ENCODE assay signal across 8 mouse cellular contexts in the genomic region with DNA sequence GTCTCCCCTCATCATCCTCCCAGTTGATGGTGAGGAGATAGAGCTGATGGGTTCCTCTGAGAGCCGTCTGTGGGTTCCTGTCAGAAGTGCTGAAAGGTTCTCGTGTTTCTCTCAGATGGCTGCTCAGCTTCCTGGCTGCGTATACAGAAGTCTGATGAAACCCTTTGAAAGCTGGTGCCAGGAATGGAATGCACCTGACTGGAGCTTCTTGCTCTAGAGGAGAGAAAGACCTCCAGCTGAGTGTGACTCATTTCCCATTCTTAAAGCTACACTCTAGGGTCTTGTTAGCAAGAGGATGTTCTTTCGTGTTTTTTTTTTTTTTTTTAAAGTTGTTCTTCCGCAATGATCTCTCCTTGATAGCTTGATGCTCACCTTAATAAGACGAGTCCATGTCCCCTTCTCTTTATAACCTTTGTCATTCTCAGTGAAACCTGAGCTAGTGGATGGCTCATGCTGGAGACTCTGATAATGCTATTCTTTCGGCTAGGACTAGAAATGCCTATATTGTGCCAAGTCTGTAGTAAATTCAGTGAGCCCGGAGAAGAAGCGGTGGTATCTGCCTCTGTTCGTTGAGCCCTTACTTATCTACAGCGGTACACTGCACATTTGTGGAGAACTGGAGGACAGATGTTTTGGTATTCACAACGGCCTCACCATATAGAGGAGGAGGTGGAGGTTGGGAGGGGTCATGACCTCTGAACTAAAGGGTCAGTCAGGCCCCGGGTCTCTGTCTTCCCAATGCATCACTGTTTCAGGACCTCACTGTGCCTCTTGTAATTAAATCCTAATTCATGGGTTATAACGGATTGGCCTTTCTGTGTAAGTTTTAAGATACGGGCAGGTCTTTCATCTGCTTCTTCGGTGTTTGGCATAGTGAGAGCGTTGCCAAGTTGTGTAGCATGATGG. TPM values are rescaled to one million over a fixed set of nuclear protein-coding genes. Genes with fewer than 3 reads are reported as not detected.
DNase-seq lines count a peak whose midpoint lies in the region; ATAC-seq and TF ChIP-seq lines count a peak whose summit lies in the region.

No protein-coding gene starts in this region.

- no peak overlapping the region for H3K27ac ChIP-seq in forebrain, embryonic 13.5 days
- H3K27ac ChIP-seq in limb, embryonic 11.5 days (replicated peaks; ENCODE audit: low read depth, low read length) = no peak overlapping the region

- peaks cover 11% of the 10 kb centered on the region for H3K9me3 ChIP-seq in forebrain, embryonic 13.5 days (replicated peaks)
- H3K9me3 ChIP-seq in limb, embryonic 11.5 days (ENCODE audit: control insufficient read depth, low read length) = 0 out of 2 replicates have a peak, but pooled peaks cover 2% of the 10 kb centered on the region

- DNase-seq in adrenal gland, postnatal 36 days = peak; percentile 17
- DNase-seq in adrenal gland, postnatal 25 days = no peak
- DNase-seq in limb, embryonic 11.5 days (ENCODE audit: low spot score) = no peak
- no peak for DNase-seq in thymus, postnatal 4 days
- DNase-seq in T-cell, adult 2 months (ENCODE audit: low spot score) = no peak
- DNase-seq in lung, postnatal 4 days = no peak

- H3K36me3 ChIP-seq in C2C12 (ENCODE audit: control insufficient read depth, insufficient read depth) = no peaks in the 10 kb centered on the region
- 0 out of 2 replicates have a peak, but pooled peaks cover 3% of the 10 kb centered on the region for H3K36me3 ChIP-seq in forebrain, embryonic 13.5 days (ENCODE audit: poor library complexity, severe bottlenecking)
- H3K36me3 ChIP-seq in limb, embryonic 11.5 days (ENCODE audit: control insufficient read depth, insufficient read depth, low read length) = peaks cover 3% of the 10 kb centered on the region; the same call in 1 of the 2 replicates

- ATAC-seq in forebrain, embryonic 13.5 days = no peak
- ATAC-seq in limb, embryonic 11.5 days (ENCODE audit: insufficient number of reproducible peaks, low FRiP score, low TSS enrichment, low read depth) = no peak

- H3K79me2 ChIP-seq in C2C12 (ENCODE audit: control insufficient read depth, insufficient read depth) = peaks cover 69% of the 10 kb centered on the region

- peaks cover 35% of the 10 kb centered on the region for H3K4me1 ChIP-seq in forebrain, embryonic 13.5 days
- peaks cover 30% of the 10 kb centered on the region for H3K4me1 ChIP-seq in limb, embryonic 11.5 days (ENCODE audit: control insufficient read depth, insufficient read depth, low read length)

- H3K4me2 ChIP-seq in forebrain, embryonic 13.5 days = peak overlapping the region; percentile 85
- no peak overlapping the region for H3K4me2 ChIP-seq in limb, embryonic 11.5 days (ENCODE audit: low read depth, severe bottlenecking)

- no peak overlapping the region for H3ac ChIP-seq in C2C12 (ENCODE audit: control insufficient read depth, insufficient read length, low read depth)

- H3K4me3 ChIP-seq in C2C12 (ENCODE audit: insufficient read depth, poor library complexity, severe bottlenecking) = no peak overlapping the region
- peak overlapping the region; percentile 85; the same call in 1 of the 2 replicates for H3K4me3 ChIP-seq in forebrain, embryonic 13.5 days
- peak overlapping the region; percentile 79; the same call in 1 of the 2 replicates for H3K4me3 ChIP-seq in limb, embryonic 11.5 days (ENCODE audit: low read depth, low read length)

- no peak overlapping the region for H3K9ac ChIP-seq in forebrain, embryonic 13.5 days
- no peak overlapping the region for H3K9ac ChIP-seq in limb, embryonic 11.5 days (ENCODE audit: low read length)

- WGBS in forebrain, embryonic 13.5 days = 75% methylated on average over 17 of the region's 17 CpGs
- 72% methylated on average over 17 of the region's 17 CpGs for WGBS in limb, embryonic 11.5 days

- H3K79me3 ChIP-seq in C2C12 (ENCODE audit: low read depth) = peaks cover 46% of the 10 kb centered on the region

- no peaks in the 10 kb centered on the region for H3K27me3 ChIP-seq in C2C12 (ENCODE audit: control insufficient read depth, insufficient read depth, insufficient read length)
- H3K27me3 ChIP-seq in forebrain, embryonic 13.5 days = no peaks in the 10 kb centered on the region
- H3K27me3 ChIP-seq in limb, embryonic 11.5 days (ENCODE audit: control insufficient read depth, insufficient read depth, low read length) = no peaks in the 10 kb centered on the region

- no peak for TF ChIP-seq CTCF in C2C12 (IDR thresholded peaks at IDR 0.05; ENCODE audit: control insufficient read depth, insufficient read depth, insufficient read length)

TF ChIP-seq in C2C12, 6 proteins besides CTCF, POLR2A, EP300 and RAD21:
- TF ChIP-seq USF1 (IDR thresholded peaks at IDR 0.05; ENCODE audit: low read depth) (no peak), CEBPB (IDR thresholded peaks at IDR 0.05; ENCODE audit: low read depth) (peak; percentile 16)

RNA-seq across cellular contexts. Expression of a gene that starts 2.8 kb away (rescaled TPM):
- 10 to 100 TPM; 49.2 to 71.7 TPM for total RNA-seq in adrenal gland, postnatal 36 days (2021)
- 52.9 and 55.0 TPM in 2 replicates for total RNA-seq in adrenal gland, postnatal 25 days (2021)
- 14.0 TPM for polyA plus RNA-seq in C2C12 (2012; fragmentation: generic; extraction: Trizol)
- polyA plus RNA-seq in forebrain, embryonic 13.5 days (2015; fragmentation: Nextera tagmentation; extraction: Ambion mirVana) = 22.7 and 25.4 TPM in 2 replicates
- polyA plus RNA-seq in limb, embryonic 11.5 days (2014; fragmentation: Nextera tagmentation; extraction: Ambion mirVana) = 14.0 and 17.3 TPM in 2 replicates

Comparison
In these comparisons a context has a peak if more than half of its experiments do, and no peak if none do; other contexts are left out.
1. DNase-seq: peak in adrenal gland, postnatal 36 days (2 of 2); none in adrenal gland, postnatal 25 days (single experiment), limb, embryonic 11.5 days (single experiment), thymus, postnatal 4 days (single experiment), T-cell, adult 2 months (single experiment) and lung, postnatal 4 days (0 of 2).